Mouse (Mus musculus): ENCODE results near the gene Olfr984. TPM values are rescaled to one million over a fixed set of nuclear protein-coding genes. Genes with fewer than 3 reads are reported as not detected.

Gene Olfr984
- total and polyA plus RNA-seq, 2 experiments from 2014 or later = not detected

DNA sequence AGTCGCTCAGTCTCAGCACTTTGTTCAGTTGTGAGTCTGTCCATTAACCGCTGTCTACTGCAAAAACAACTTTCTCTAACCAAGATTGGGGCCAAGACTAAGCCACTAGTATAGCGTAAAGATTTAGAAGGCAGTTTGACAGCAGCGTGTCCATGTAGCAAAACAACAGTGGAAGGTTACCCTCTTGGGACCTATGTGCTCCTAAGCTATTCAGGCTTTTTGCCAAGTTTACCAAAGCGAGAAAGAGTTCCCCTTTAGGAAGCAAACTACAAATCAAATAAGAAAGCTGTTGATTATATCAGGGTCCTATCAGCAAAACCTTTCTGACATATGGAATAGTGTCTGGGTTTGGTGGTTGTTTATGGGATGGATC lies 3.3 kb upstream of the Olfr984 start:
- WGBS = 82% methylated on average over 5 of the region's 5 CpGs
- no peak overlapping the region for H3K27ac ChIP-seq (ENCODE audit: low read depth, low read length)
- H3K27me3 ChIP-seq (ENCODE audit: insufficient read depth, low read length) = no peaks in the 10 kb centered on the region
- H3K4me2 ChIP-seq (ENCODE audit: low read depth) = no peak overlapping the region
- H3K9me3 ChIP-seq (ENCODE audit: low read length) = no peaks in the 10 kb centered on the region
- no peak for TF ChIP-seq CTCF (IDR thresholded peaks at IDR 0.05; ENCODE audit: low read depth)
- no peaks in the 10 kb centered on the region for H3K36me3 ChIP-seq (ENCODE audit: insufficient read depth)
- no peaks in the 10 kb centered on the region for H3K4me1 ChIP-seq (ENCODE audit: insufficient read depth)
- H3K9ac ChIP-seq = no peak overlapping the region
- H3K4me3 ChIP-seq (ENCODE audit: low read depth, low read length) = no peak overlapping the region
- ATAC-seq (no peak), DNase-seq (no peak)

DNA sequence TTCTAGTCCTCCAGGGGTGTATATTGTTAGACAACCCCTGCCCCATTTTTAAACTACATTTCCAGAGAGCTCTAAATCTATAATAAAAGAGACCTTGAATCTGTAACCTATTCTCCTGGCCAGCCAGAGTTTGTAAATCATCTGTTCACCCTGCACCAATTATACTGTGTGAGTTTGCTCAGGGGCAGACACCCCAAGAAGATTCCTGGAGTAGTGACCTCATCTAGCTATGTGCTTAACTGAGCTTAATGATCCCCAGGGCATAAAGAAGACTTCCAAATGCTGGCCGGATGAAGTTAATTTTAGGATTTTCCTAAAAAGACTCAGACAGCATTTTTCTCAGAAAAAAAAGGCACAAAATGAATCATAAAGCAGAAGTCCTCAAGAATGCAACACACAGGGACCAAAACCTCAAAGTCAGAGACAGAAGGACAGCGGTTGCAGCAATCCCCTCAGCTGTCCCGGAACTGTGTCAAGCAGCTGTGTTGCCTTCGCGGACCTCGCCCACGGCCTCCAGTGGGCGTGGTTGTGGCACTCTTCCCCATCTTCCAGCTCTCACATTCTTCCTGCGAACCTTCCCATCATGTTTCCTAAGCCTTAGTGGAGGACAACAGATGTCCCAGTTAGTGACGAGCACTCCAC lies 2.8 kb upstream of the Olfr984 start:
- ATAC-seq (no peak), DNase-seq (no peak)
- Histone ChIP-seq H3K9ac (no peak overlapping the region), H3K4me3 (ENCODE audit: low read depth, low read length) (no peak overlapping the region), H3K27me3 (ENCODE audit: insufficient read depth, low read length) (no peaks in the 10 kb centered on the region), H3K4me2 (ENCODE audit: low read depth) (no peak overlapping the region), H3K4me1 (ENCODE audit: insufficient read depth) (no peaks in the 10 kb centered on the region), H3K36me3 (ENCODE audit: insufficient read depth) (no peaks in the 10 kb centered on the region), H3K9me3 (ENCODE audit: low read length) (no peaks in the 10 kb centered on the region), H3K27ac (ENCODE audit: low read depth, low read length) (no peak overlapping the region)
- no peak for TF ChIP-seq CTCF (IDR thresholded peaks at IDR 0.05; ENCODE audit: low read depth)
- WGBS = 68% methylated on average over 10 of the region's 10 CpGs

DNA sequence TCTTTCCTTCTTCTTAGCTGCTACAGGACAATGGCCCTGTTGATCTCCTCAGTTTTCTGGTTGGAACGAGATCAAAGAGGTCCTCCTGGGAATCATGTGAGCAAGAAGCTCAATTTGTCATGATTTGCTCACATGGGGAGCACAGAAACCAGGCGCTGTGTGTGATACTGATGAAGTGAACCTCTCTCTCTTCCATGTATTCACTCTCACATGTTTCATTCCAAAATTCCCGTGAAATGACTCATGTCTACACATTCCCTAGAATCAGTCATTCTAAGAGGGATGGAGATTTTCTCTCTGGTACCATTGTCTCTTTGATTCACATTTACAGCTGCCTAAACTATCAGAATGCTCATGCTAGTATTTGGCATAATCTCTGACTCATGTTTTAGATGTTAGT lies 19.2 kb downstream of the Olfr984 start:
- no peak overlapping the region for H3K4me2 ChIP-seq (ENCODE audit: low read depth)
- H3K4me3 ChIP-seq (ENCODE audit: low read depth, low read length) = no peak overlapping the region
- 67% methylated on average over 3 of the region's 3 CpGs for WGBS
- no peak for ATAC-seq
- no peak overlapping the region for H3K9ac ChIP-seq
- no peak for TF ChIP-seq CTCF (IDR thresholded peaks at IDR 0.05; ENCODE audit: low read depth)
- H3K27me3 ChIP-seq (ENCODE audit: insufficient read depth, low read length) = no peaks in the 10 kb centered on the region
- DNase-seq = no peak
- no peak overlapping the region for H3K27ac ChIP-seq (ENCODE audit: low read depth, low read length)
- H3K36me3 ChIP-seq (ENCODE audit: insufficient read depth) = no peaks in the 10 kb centered on the region
- H3K9me3 ChIP-seq (ENCODE audit: low read length) = no peaks in the 10 kb centered on the region
- H3K4me1 ChIP-seq (ENCODE audit: insufficient read depth) = no peaks in the 10 kb centered on the region

DNA sequence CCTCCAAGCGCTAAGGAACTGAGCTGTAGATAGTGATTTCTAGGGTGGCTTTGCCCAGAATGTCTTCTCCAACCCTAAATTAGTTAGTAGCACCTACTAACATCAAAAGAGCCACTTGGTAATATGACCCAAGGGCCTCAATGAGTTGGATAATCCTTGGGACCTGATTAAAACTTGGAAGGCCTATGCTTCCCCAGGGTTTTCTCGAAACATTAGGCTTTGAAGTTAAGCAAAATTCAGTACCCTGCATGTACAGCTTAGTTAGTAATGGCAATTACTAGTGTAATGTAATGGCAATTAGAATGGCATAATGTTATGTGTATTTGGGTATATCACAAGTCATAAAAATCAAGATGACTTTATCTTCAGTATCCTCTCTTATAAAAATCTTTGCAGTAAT lies 20.5 kb downstream of the Olfr984 start, which contains the start of gene Olfr983:
Gene Olfr983 (minus strand): TSS at position 101 of the 400 bp plus-strand sequence.
- H3K4me1 ChIP-seq (ENCODE audit: insufficient read depth) = no peaks in the 10 kb centered on the region
- no peak for TF ChIP-seq CTCF (IDR thresholded peaks at IDR 0.05; ENCODE audit: low read depth)
- H3K4me2 ChIP-seq (ENCODE audit: low read depth) = no peak within 1 kb of the TSS
- ATAC-seq = no peak
- no peak within 1 kb of the TSS for H3K9ac ChIP-seq
- DNase-seq = no peak
- no peak within 1 kb of the TSS for H3K4me3 ChIP-seq (ENCODE audit: low read depth, low read length)
- H3K36me3 ChIP-seq (ENCODE audit: insufficient read depth) = no peaks in the 10 kb centered on the region
- H3K9me3 ChIP-seq (ENCODE audit: low read length) = no peaks in the 10 kb centered on the region
- H3K27ac ChIP-seq (ENCODE audit: low read depth, low read length) = no peak within 1 kb of the TSS
- H3K27me3 ChIP-seq (ENCODE audit: insufficient read depth, low read length) = no peaks in the 10 kb centered on the region
- WGBS = 76% methylated on average over 2 of the region's 2 CpGs

DNA sequence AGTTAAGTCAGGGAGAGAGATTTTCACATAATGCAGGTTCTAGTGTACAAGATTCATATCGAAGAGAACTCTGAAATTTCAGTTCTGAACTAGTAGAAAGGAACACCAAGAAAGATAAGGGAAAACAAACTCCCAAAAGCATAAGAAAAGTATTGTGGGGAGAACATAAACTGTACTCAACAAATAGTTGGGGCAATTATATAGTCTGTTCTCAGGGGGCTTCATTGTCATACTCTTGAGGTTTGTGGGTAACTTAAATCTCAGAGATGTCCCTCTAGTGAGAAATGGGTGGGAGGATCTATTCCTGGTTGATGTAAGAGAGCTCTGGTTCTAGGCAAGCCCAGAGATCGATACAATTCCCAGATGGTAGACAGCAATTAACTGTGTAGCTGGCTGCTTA lies 40.5 kb downstream of the Olfr984 start, which contains the start of gene Olfr982:
Gene Olfr982 (plus strand): TSS at position 301 of the 400 bp plus-strand sequence.
- 84% methylated on average over 2 of the region's 2 CpGs for WGBS
- no peaks in the 10 kb centered on the region for H3K4me1 ChIP-seq (ENCODE audit: insufficient read depth)
- H3K27ac ChIP-seq (ENCODE audit: low read depth, low read length) = no peak within 1 kb of the TSS
- H3K4me2 ChIP-seq (ENCODE audit: low read depth) = no peak within 1 kb of the TSS
- TF ChIP-seq CTCF (IDR thresholded peaks at IDR 0.05; ENCODE audit: low read depth) = no peak
- ATAC-seq (no peak), DNase-seq (no peak)
- H3K4me3 ChIP-seq (ENCODE audit: low read depth, low read length) = no peak within 1 kb of the TSS
- H3K36me3 ChIP-seq (ENCODE audit: insufficient read depth) = no peaks in the 10 kb centered on the region
- H3K27me3 ChIP-seq (ENCODE audit: insufficient read depth, low read length) = no peaks in the 10 kb centered on the region
- no peaks in the 10 kb centered on the region for H3K9me3 ChIP-seq (ENCODE audit: low read length)
- no peak within 1 kb of the TSS for H3K9ac ChIP-seq

DNA sequence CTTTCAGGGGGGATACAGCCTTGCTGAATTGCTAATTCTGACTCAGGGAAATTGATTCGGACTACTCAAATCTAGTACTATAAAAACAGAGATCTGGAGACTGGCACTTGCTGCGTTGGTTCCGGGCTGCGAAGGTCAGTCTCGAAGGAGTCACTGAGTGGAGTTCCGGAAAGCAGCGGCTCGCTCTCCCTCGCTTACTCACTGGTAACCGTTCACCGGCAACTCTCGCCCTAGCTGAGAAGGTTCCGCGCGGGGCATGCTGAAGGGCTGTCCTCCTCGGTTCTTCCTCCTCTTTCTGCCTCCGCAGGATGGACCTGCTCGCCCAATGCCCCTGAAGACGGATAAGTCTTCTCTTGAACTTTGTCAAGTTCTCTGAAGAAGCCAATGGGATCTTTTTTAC lies 63.9 kb downstream of the Olfr984 start:
- no peak for DNase-seq
- ATAC-seq = no peak
- 94% methylated on average over 19 of the region's 19 CpGs for WGBS
- no peaks in the 10 kb centered on the region for H3K27me3 ChIP-seq (ENCODE audit: insufficient read depth, low read length)
- H3K4me3 ChIP-seq (ENCODE audit: low read depth, low read length) = no peak overlapping the region
- no peaks in the 10 kb centered on the region for H3K9me3 ChIP-seq (ENCODE audit: low read length)
- TF ChIP-seq CTCF (IDR thresholded peaks at IDR 0.05; ENCODE audit: low read depth) = no peak
- no peaks in the 10 kb centered on the region for H3K36me3 ChIP-seq (ENCODE audit: insufficient read depth)
- H3K4me1 ChIP-seq (ENCODE audit: insufficient read depth) = no peaks in the 10 kb centered on the region
- no peak overlapping the region for H3K9ac ChIP-seq
- H3K4me2 ChIP-seq (ENCODE audit: low read depth) = no peak overlapping the region
- H3K27ac ChIP-seq (ENCODE audit: low read depth, low read length) = no peak overlapping the region

Other genes with a start within 250 kb of the Olfr984 start
- gene Olfr972, start 247.8 kb downstream of the Olfr984 start, total RNA-seq (2014; rRNA removed) = not detected in 2 replicates
- not detected in 2 replicates for gene Olfr972, start 247.8 kb downstream of the Olfr984 start, polyA plus RNA-seq (2015; fragmentation: Nextera tagmentation; extraction: Ambion mirVana)
- gene Olfr229, start 206.9 kb downstream of the Olfr984 start, total RNA-seq (2014; rRNA removed) = not detected in 2 replicates
- gene Olfr229, start 206.9 kb downstream of the Olfr984 start, polyA plus RNA-seq (2015; fragmentation: Nextera tagmentation; extraction: Ambion mirVana) = not detected in 2 replicates
- not detected in 2 replicates for gene Olfr974, start 176.7 kb downstream of the Olfr984 start, total RNA-seq (2014; rRNA removed)
- gene Olfr974, start 176.7 kb downstream of the Olfr984 start, polyA plus RNA-seq (2015; fragmentation: Nextera tagmentation; extraction: Ambion mirVana) = not detected in 2 replicates
- gene Olfr975, start 162.2 kb downstream of the Olfr984 start, total RNA-seq (2014; rRNA removed) = 0.15 TPM in 1 of 2 replicates, not detected in the other
- not detected in 2 replicates for gene Olfr975, start 162.2 kb downstream of the Olfr984 start, polyA plus RNA-seq (2015; fragmentation: Nextera tagmentation; extraction: Ambion mirVana)
- not detected in 2 replicates for gene Olfr976, start 153.1 kb downstream of the Olfr984 start, total RNA-seq (2014; rRNA removed)
- gene Olfr976, start 153.1 kb downstream of the Olfr984 start, polyA plus RNA-seq (2015; fragmentation: Nextera tagmentation; extraction: Ambion mirVana) = not detected in 2 replicates
- not detected in 2 replicates for gene Olfr978, start 122.1 kb downstream of the Olfr984 start, total RNA-seq (2014; rRNA removed)
- not detected in 2 replicates for gene Olfr978, start 122.1 kb downstream of the Olfr984 start, polyA plus RNA-seq (2015; fragmentation: Nextera tagmentation; extraction: Ambion mirVana)
- gene Olfr979, start 110.7 kb downstream of the Olfr984 start, total RNA-seq (2014; rRNA removed) = not detected in 2 replicates
- not detected in 2 replicates for gene Olfr979, start 110.7 kb downstream of the Olfr984 start, polyA plus RNA-seq (2015; fragmentation: Nextera tagmentation; extraction: Ambion mirVana)
- gene Olfr980, start 104.6 kb downstream of the Olfr984 start, total RNA-seq (2014; rRNA removed) = not detected in 2 replicates
- gene Olfr980, start 104.6 kb downstream of the Olfr984 start, polyA plus RNA-seq (2015; fragmentation: Nextera tagmentation; extraction: Ambion mirVana) = not detected in 2 replicates
- not detected in 2 replicates for gene Olfr981, start 92.7 kb downstream of the Olfr984 start, total RNA-seq (2014; rRNA removed)
- not detected in 2 replicates for gene Olfr981, start 92.7 kb downstream of the Olfr984 start, polyA plus RNA-seq (2015; fragmentation: Nextera tagmentation; extraction: Ambion mirVana)
- gene Olfr982, start 40.4 kb downstream of the Olfr984 start, total RNA-seq (2014; rRNA removed) = not detected in 2 replicates
- gene Olfr982, start 40.4 kb downstream of the Olfr984 start, polyA plus RNA-seq (2015; fragmentation: Nextera tagmentation; extraction: Ambion mirVana) = not detected in 2 replicates
- not detected in 2 replicates for gene Olfr983, start 20.6 kb downstream of the Olfr984 start, total RNA-seq (2014; rRNA removed)
- not detected in 2 replicates for gene Olfr983, start 20.6 kb downstream of the Olfr984 start, polyA plus RNA-seq (2015; fragmentation: Nextera tagmentation; extraction: Ambion mirVana)
- not detected in 2 replicates for gene Olfr985, start 16.0 kb upstream of the Olfr984 start, total RNA-seq (2014; rRNA removed)
- gene Olfr985, start 16.0 kb upstream of the Olfr984 start, polyA plus RNA-seq (2015; fragmentation: Nextera tagmentation; extraction: Ambion mirVana) = not detected in 2 replicates
- not detected in 2 replicates for gene Tmem225, start 33.9 kb upstream of the Olfr984 start, total RNA-seq (2014; rRNA removed)
- not detected in 2 replicates for gene Tmem225, start 33.9 kb upstream of the Olfr984 start, polyA plus RNA-seq (2015; fragmentation: Nextera tagmentation; extraction: Ambion mirVana)
- gene Olfr986, start 66.7 kb upstream of the Olfr984 start, total RNA-seq (2014; rRNA removed) = not detected in 2 replicates
- gene Olfr986, start 66.7 kb upstream of the Olfr984 start, polyA plus RNA-seq (2015; fragmentation: Nextera tagmentation; extraction: Ambion mirVana) = not detected in 2 replicates
- gene Zfp202, start 78.1 kb upstream of the Olfr984 start, total RNA-seq (2014; rRNA removed) = 9.3 and 9.8 TPM in 2 replicates
- 3.7 and 6.6 TPM in 2 replicates for gene Zfp202, start 78.1 kb upstream of the Olfr984 start, polyA plus RNA-seq (2015; fragmentation: Nextera tagmentation; extraction: Ambion mirVana)
- 210 and 226 TPM in 2 replicates for gene Scn3b, start 155.0 kb upstream of the Olfr984 start, total RNA-seq (2014; rRNA removed)
- gene Scn3b, start 155.0 kb upstream of the Olfr984 start, polyA plus RNA-seq (2015; fragmentation: Nextera tagmentation; extraction: Ambion mirVana) = 114 and 133 TPM in 2 replicates

All from forebrain, postnatal 0 days (tissue).